Mouse (Mus musculus) lung, postnatal 25 days (tissue): Measurements from ENCODE around the gene Gas7.

Source experiments
- DNase-seq: peaks from one replicate; pipeline ENCODE4 v3.0.0; 2022; ENCODE audit warnings: low spot score

Gas7 gene

DNA sequence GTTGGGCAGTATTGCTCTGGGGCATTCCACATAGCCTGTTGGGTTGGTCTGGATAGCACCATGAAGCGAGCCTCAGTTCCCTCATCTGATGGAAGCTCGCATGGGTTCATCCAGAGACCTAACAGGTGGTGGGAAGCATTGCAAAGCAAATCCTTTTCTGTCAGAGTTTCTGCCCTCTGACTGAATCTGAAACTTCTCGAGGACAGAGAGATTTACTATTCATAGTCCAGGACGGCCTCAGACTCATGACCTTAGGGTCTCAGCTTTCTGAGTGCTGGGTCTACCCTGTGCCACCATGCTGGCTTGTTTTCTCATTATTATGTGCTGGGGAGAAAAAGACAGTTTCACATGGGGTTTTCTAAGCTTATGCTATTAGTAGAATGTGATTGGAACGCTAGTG lies 122.2 kb downstream of the Gas7 start:
- DNase-seq = no peak

GRCm38 (mm10) chr11:67577994-67578393 lies 122.8 kb downstream of the Gas7 start:
- no peak for DNase-seq

DNA sequence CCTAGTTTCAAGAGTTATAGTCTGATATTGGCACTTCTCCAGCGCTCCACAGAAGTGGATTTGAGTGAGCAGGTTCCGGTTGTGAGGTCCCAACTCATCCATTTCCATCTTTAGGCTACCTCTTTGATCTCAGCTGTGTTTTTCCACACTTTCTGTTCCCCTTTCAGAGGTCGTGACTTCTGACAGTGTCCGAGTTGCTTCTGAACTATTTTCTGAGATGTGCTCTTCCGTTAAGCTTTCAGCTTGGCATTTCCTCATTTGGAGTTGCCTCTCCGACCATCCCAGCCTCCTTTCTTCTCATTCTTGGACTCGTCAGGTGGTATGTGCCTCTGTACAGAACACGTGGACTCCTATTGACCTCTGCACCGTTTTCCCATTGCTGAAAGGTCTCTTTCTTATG lies 123.9 kb downstream of the Gas7 start:
- DNase-seq = no peak

DNA sequence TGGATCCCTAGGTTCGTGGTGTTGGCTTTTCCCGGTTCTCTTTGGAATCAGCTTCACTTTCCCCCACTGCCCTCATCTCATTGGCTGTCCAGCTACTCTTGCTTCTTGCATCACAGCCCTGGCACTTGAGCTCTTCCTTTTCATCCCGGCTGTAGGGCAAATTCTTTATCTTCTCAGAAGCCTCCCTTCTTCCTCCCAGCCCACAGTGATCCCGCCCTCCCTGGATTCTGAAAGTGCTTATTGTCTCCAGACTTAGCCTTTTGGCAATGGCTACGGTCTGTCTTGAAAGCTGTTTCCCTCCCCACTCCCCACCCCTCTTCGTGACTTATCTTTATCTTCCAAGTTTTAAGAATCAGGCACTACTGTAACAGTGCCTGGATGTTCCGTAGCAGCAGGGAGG lies 126.3 kb downstream of the Gas7 start:
- DNase-seq = no peak

- no peak for DNase-seq
These were observed 127.3 kb downstream of the Gas7 start for GRCm38 (mm10) chr11:67582570-67582969.

GRCm38 (mm10) chr11:67585016-67585415 lies 129.8 kb downstream of the Gas7 start:
- no peak for DNase-seq

DNA sequence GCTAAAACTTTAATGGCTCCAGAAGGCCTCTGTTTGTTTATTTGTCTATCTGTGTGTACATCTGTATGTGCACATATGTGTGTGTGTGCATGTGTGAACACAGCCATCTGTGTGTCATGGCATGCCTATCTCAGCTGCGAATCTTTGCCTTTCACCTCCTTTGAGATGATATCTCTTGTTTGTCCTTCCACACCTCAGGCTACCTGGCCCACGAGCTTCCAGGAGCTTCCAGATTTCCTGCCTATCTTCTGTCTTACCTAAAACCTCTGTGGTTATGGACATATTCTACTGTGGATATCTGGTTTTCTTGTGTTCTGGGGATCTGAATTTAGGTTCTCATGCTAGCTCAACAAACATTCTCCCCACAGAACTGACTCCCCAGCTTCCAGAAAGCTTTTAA lies 130.4 kb downstream of the Gas7 start:
- no peak for DNase-seq

GRCm38 (mm10) chr11:67586231-67586994 lies 131.2 kb downstream of the Gas7 start:
- DNase-seq = peak; percentile 57

GRCm38 (mm10) chr11:67588196-67588827 lies 133.1 kb downstream of the Gas7 start:
- DNase-seq = no peak

GRCm38 (mm10) chr11:67588828-67589314 lies 133.6 kb downstream of the Gas7 start:
- peak; percentile 72 for DNase-seq

- DNase-seq = no peak
These were observed 141.0 kb downstream of the Gas7 start for GRCm38 (mm10) chr11:67596233-67596632.

- DNase-seq = no peak
These were observed 141.6 kb downstream of the Gas7 start for GRCm38 (mm10) chr11:67596856-67597255.

DNA sequence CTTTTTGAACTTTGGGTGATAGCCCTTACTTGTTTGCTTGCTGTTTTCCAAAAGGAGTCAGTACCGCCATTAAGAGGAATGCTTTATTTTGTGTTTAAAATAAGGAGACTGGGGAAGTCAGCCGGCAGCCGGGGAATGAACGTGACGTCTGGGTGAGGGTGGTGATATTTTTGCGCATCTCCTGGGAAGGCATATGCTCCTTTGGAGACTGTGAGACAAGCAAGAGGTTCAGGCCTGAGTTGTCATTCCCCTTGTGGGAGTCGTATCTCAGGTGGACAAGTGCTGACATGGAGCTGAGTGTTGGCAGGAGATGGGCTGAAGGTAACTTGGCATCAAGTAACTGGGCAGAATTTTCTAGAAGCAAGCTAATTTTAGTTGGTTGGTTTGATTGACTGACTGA lies 142.2 kb downstream of the Gas7 start:
- no peak for DNase-seq

GRCm38 (mm10) chr11:67599141-67599540 lies 143.9 kb downstream of the Gas7 start:
- no peak for DNase-seq

GRCm38 (mm10) chr11:67600710-67601430 lies 145.6 kb downstream of the Gas7 start:
- DNase-seq = no peak

DNA sequence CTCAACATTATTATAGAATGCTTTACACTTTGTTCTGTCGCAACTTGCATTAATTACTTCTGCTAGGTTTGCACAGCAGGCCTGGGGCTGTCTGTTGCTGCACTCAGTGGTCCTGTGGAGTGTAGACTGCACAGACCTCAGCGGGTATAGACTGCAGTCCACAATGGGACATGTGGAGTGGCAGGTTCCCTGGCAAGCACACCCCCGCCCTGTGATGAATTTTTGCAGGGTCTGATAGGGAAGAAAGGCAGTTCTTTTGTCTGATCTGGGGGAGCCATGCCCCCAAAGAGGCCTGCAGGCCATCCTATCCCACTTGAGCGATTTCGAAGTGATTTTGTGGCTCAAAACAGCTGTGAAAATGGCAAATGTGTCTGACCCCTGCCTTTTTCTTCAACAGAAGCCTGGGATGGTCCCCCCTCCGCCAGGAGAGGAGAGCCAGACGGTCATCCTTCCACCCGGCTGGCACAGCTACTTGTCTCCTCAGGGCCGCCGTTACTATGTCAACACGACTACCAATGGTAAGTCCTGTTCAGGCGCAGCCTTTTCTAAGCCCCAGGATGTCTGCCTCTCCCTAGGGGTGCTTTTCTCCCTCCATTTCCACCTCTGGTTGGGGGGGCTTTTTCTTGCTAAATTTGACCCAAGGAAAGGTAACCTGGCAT lies 147.6 kb downstream of the Gas7 start:
- DNase-seq = no peak

- peak; percentile 2 for DNase-seq
These were observed 149.2 kb downstream of the Gas7 start for GRCm38 (mm10) chr11:67604481-67604880.

- peak; percentile 10 for DNase-seq
These were observed 153.0 kb downstream of the Gas7 start for GRCm38 (mm10) chr11:67608114-67608683.

DNA sequence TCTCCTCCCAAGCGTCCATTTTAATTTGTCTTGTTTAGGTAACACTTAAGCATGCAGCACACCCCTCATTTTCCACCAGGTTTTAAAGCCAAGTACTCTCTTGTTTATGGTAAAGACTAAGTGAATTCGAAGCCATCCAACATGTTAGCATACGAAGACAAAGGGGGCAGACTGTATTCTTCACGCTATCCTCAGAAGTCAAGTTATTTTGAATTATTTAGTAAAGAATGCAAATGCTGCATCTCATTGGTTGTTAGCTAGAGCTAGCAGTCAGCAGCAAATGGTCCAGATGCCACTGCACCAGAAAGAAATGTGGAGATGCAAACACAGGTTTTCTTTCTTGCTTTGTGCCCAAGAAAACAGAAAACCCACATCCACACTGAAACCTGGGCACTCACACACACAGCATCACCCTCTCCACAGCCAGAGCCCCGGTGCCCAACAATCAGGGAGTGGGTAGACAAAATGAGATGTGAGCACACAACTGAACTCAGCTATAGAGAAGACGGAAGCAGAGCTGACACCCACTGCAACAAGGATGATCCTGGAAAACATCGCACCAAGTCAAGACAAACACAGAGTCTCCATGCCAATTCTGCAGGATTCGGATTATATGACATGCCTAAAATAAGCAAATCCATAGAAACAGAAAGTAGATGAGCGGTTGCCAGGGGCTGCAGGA lies 157.1 kb downstream of the Gas7 start:
- DNase-seq = no peak

GRCm38 (mm10) chr11:67616557-67617239 lies 161.5 kb downstream of the Gas7 start:
- no peak for DNase-seq

GRCm38 (mm10) chr11:67622340-67622739 lies 167.1 kb downstream of the Gas7 start:
- no peak for DNase-seq
